Mouse (Mus musculus) neural tube, embryonic 13.5 days (tissue): ENCODE measurements at regions not wholly inside any gene's neighbourhood (a gene's known extent, or its start where the extent isn't known, plus 50 kb on each side); places are given as distances from the start of the nearest gene placed in this dataset.

ENCODE experiments used
- ATAC-seq: fragments of 200-750 bp; cut with Nextera tagmentation; 2 replicates; pipeline ENCODE4 v1.8.0; 2017; ENCODE audit warnings: low read depth, mild to moderate bottlenecking, moderate TSS enrichment, moderate library complexity
- H3K27ac ChIP-seq: fragments of 300-500 bp; sonication (generic); replicated peaks from 2 replicates; pipeline ENCODE4 v1.5.1; 2015; ENCODE audit warnings: moderate library complexity, mild to moderate bottlenecking, inconsistent platforms
- H3K27me3 ChIP-seq: fragments of 300-500 bp; sonication (generic); 2 replicates; pipeline ENCODE4 v1.6.1; 2015; ENCODE audit warnings: mild to moderate bottlenecking, inconsistent platforms
- H3K36me3 ChIP-seq: fragments of 300-500 bp; sonication (generic); 2 replicates; pipeline ENCODE4 v1.6.1; 2015; ENCODE audit warnings: mild to moderate bottlenecking, inconsistent platforms
- H3K4me1 ChIP-seq: fragments of 300-500 bp; sonication (generic); replicated peaks from 2 replicates; pipeline ENCODE4 v1.6.1; 2015; ENCODE audit warnings: inconsistent platforms
- H3K4me2 ChIP-seq: fragments of 300-500 bp; sonication (generic); 2 replicates; pipeline ENCODE4 v1.6.1; 2015; ENCODE audit warnings: inconsistent platforms, mild to moderate bottlenecking, moderate library complexity
- H3K4me3 ChIP-seq: fragments of 300-500 bp; sonication (generic); 2 replicates; pipeline ENCODE4 v1.5.1; 2015; ENCODE audit warnings: mild to moderate bottlenecking, inconsistent platforms
- H3K9ac ChIP-seq: fragments of 300-500 bp; sonication (generic); 2 replicates; pipeline ENCODE4 v1.6.1; 2015; ENCODE audit warnings: moderate library complexity, mild to moderate bottlenecking, inconsistent platforms
- H3K9me3 ChIP-seq: fragments of 300-500 bp; sonication (generic); 2 replicates; pipeline ENCODE4 v1.6.1; 2016; ENCODE audit warnings: inconsistent platforms
- WGBS: fragments of 180-500 bp; shearing (Covaris S2); methylation state at CpG from one replicate; pipeline ENCODE4 v1.1.7; 2015; 5-methylcytosine and 5-hydroxymethylcytosine counted together

DNA sequence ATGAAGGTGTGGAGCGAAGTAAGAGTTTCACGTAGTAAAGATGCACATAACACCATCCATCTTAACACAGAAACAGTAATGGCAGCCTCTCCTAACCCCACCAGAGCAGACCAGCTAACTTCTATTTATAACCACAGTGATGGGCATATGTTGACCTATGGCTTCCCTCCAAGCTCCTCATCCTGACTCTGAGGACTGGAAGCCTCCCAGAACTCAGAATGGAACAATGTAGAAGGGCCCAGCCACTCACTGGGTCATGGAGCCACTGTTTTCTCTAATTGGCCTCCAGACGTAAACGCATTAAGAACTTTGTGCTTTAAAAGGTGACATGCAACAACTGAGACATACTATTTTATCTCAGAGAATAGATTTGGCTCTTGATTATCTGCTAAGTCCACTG, 77.0 kb downstream of the Irs2 start:
- H3K9ac ChIP-seq: no peak overlapping the region
- no peak overlapping the region for H3K27ac ChIP-seq
- WGBS: 92% methylated on average over 4 of the region's 4 CpGs
- H3K9me3 ChIP-seq: no peaks in the 10 kb centered on the region
- peaks cover 23% of the 10 kb centered on the region for H3K4me1 ChIP-seq
- ATAC-seq: no peak
- H3K4me2 ChIP-seq: no peak overlapping the region
- peaks cover 24% of the 10 kb centered on the region for H3K27me3 ChIP-seq
- H3K36me3 ChIP-seq: no peaks in the 10 kb centered on the region
- H3K4me3 ChIP-seq: no peak overlapping the region

- no peak; the same call in 1 of the 2 replicates for ATAC-seq
Observed at GRCm38 (mm10) chr8:10928836-10929235, 79.4 kb downstream of the Irs2 start.

GRCm38 (mm10) chr8:10928342-10928794, 79.9 kb downstream of the Irs2 start:
- Histone ChIP-seq H3K4me2 (no peak overlapping the region), H3K27ac (peak overlapping the region; percentile 24), H3K27me3 (peaks cover 16% of the 10 kb centered on the region), H3K4me1 (peaks cover 52% of the 10 kb centered on the region), H3K9me3 (no peaks in the 10 kb centered on the region), H3K9ac (no peak overlapping the region), H3K4me3 (no peak overlapping the region), H3K36me3 (no peaks in the 10 kb centered on the region)
- 63% methylated on average over 17 of the region's 17 CpGs for WGBS
- ATAC-seq: peak; percentile 78

More at GRCm38 (mm10) chr8:10928836-10929235, 79.4 kb downstream of the Irs2 start:
- no peaks in the 10 kb centered on the region for H3K36me3 ChIP-seq
- peak overlapping the region; percentile 24 for H3K27ac ChIP-seq
- H3K9me3 ChIP-seq: no peaks in the 10 kb centered on the region
- WGBS: 80% methylated on average over 3 of the region's 3 CpGs
- H3K4me1 ChIP-seq: peaks cover 47% of the 10 kb centered on the region
- no peak overlapping the region for H3K9ac ChIP-seq
- H3K4me2 ChIP-seq: no peak overlapping the region
- peaks cover 16% of the 10 kb centered on the region for H3K27me3 ChIP-seq
- no peak overlapping the region for H3K4me3 ChIP-seq

DNA sequence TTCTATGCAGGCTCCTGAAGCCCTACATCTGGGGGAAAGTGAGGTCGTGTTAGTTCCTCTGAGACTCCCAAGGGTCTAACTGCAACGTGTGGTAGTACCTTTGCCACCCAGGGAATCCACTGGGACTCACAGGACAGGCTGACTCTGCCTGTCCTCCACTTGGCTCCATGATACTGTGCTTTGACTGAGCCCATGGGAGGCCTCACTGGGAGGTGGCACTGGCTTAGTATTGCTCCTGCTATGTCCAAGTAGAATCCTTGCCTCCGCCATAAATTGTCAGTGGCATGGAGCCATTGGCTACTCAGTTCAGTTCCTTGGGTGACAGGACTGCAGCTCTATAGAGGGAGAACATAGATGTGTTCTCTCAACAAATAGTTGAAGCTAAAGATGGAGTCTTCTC, 81.1 kb downstream of the Irs2 start:
- H3K4me3 ChIP-seq: no peak overlapping the region
- H3K27ac ChIP-seq: no peak overlapping the region
- 67% methylated on average over 3 of the region's 3 CpGs for WGBS
- no peak for ATAC-seq
- peaks cover 64% of the 10 kb centered on the region for H3K4me1 ChIP-seq
- H3K36me3 ChIP-seq: no peaks in the 10 kb centered on the region
- no peaks in the 10 kb centered on the region for H3K9me3 ChIP-seq
- H3K9ac ChIP-seq: no peak overlapping the region
- no peak overlapping the region for H3K4me2 ChIP-seq
- peaks cover 16% of the 10 kb centered on the region for H3K27me3 ChIP-seq

DNA sequence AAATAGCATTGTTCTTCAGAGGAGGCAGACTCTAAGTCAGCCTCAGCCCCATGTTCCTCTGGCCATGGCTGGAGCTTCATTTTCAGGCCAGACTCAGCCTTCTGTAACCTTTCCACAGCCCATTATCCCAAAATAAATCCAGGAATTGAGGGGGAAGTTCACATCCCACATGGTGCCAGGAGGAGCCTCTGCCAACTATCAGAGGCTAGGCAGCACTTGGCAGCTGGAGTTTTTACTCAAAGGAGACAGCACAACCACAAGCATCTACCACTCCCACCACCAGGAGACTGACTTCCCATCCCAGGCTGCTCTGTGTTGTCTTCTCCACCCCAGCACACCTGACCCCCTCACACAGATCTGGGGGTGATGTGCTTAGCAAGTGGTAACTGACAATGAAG, 81.7 kb downstream of the Irs2 start:
- H3K4me2 ChIP-seq: no peak overlapping the region
- H3K9me3 ChIP-seq: no peaks in the 10 kb centered on the region
- no peak overlapping the region for H3K9ac ChIP-seq
- peaks cover 71% of the 10 kb centered on the region for H3K4me1 ChIP-seq
- peaks cover 16% of the 10 kb centered on the region for H3K27me3 ChIP-seq
- ATAC-seq: no peak
- no peak overlapping the region for H3K27ac ChIP-seq
- no peak overlapping the region for H3K4me3 ChIP-seq
- H3K36me3 ChIP-seq: no peaks in the 10 kb centered on the region

DNA sequence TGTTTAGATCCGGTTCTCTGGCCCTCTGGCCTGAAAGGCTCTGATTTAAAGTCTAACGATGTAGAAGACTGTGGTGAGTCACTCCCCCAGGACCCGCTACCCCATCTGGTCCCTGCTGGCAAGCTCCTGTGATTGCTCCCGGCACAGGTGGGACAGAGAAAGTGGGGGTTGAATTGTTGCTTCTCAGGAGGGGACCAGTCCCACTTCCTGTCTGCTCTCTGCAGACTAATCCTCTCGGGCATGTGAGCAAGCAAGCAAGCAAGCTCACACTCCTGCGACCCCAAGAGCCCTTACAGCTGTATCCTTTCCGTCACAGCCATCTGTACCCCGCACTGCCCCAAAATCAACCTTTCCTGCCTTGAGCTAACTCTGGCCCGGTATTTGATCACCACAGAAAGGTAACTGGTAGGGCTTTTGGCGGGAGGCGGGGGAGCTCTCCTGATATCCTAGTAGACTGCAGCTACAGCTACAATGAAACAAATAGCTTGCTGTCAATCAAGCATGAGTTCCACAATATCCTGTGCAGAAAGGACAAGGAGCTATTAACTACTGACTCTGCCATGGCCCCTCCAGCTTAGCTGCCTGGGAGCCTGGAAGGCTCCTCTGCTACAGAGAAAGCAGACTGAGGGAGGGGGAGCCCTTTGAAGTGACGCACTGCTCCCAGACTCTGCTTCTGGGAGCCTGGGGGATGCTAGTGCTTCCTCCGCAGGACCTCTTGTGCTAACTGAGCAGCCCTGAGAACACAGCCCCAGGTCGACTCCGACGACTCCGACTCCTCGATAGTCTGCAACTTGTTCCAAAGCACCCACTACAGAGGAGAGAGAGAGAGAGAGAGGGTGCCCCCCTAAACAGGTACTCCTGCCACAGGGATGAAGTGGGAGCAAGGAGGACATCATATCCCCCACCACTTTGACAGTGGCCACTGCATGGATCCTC, 82.4 kb downstream of the Irs2 start:
- ATAC-seq: no peak

DNA sequence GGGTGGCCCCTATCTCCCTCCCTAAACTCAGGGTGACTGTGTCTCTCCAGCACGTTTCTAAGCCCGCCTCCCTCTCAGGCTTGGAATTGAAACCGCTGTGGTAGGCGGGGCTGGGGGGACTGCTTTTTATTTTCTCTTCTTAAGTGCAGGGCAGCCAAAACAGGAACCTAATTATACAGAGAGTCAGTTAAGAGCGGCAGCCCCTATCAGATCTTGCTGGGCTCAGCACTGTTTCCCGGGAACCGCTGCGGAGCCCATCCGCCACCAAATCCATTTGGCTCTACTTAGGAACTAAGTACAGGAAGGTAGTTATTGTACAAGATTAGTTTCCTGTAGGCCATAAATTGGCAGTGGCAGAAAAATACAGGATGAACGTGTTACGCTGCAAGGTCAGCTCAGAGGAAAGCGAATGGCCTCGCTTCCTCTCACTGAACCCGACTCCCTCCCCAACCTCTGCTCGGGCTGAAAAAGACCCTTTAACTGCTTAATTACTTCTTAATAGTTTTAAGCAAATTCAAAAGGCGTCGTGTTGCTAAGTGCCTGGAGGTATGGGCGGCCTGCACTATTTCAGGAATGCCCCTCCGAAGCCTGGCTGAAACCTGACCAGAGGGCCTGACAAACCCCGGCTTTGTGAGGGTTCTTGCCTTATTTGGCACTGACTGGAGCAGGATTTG, 83.6 kb downstream of the Irs2 start:
- peak; percentile 36 for ATAC-seq
- WGBS: under 1% methylated on average over 20 of the region's 20 CpGs

More for the DNA sequence above, 82.4 kb downstream of the Irs2 start:
- Histone ChIP-seq H3K9me3 (no peaks in the 10 kb centered on the region), H3K4me1 (peaks cover 77% of the 10 kb centered on the region), H3K9ac (peak overlapping the region; percentile 41), H3K27ac (peak overlapping the region; percentile 76), H3K4me2 (peak overlapping the region; percentile 39), H3K4me3 (no peak overlapping the region), H3K36me3 (no peaks in the 10 kb centered on the region), H3K27me3 (peaks cover 16% of the 10 kb centered on the region)
- 5% methylated on average over 18 of the region's 18 CpGs for WGBS

DNA sequence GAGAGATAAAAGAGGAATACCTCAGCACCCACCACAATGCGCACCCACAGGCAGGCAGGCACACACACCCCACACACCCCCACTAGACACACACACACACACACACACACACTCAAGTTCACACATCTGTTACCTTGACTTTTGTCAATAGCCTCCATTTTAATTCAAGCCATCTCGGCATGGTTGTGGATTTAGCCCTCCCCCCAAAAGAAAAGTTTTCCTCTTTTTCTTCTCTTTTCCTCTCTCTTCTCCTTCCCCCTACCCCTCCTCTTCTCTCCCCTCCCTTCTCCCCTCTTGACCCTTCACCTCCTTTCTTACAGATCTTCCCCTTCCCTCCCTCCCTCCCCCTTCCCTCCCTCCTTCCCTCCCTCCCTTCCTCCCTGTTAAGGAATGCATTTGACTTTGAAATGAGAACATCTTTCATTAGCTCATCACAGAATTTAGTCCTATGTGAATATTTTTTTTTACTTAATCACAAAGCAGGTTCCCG, 84.2 kb downstream of the Irs2 start:
- 3% methylated on average over 3 of the region's 3 CpGs for WGBS
- Histone ChIP-seq H3K27ac (peak overlapping the region; percentile 76), H3K4me2 (peak overlapping the region; percentile 39), H3K4me3 (no peak overlapping the region), H3K36me3 (no peaks in the 10 kb centered on the region), H3K9me3 (no peaks in the 10 kb centered on the region), H3K9ac (0 out of 2 replicates have a peak overlapping the region, but pooled peaks have one; percentile 22), H3K27me3 (peaks cover 24% of the 10 kb centered on the region), H3K4me1 (peaks cover 78% of the 10 kb centered on the region)
- ATAC-seq: no peak

More for the DNA sequence above, 83.6 kb downstream of the Irs2 start:
- H3K4me1 ChIP-seq: peaks cover 78% of the 10 kb centered on the region
- H3K36me3 ChIP-seq: no peaks in the 10 kb centered on the region
- H3K4me2 ChIP-seq: peak overlapping the region; percentile 39
- no peak overlapping the region for H3K9ac ChIP-seq
- H3K4me3 ChIP-seq: no peak overlapping the region
- H3K27me3 ChIP-seq: peaks cover 24% of the 10 kb centered on the region
- H3K9me3 ChIP-seq: no peaks in the 10 kb centered on the region
- H3K27ac ChIP-seq: peak overlapping the region; percentile 76

- WGBS: 33% methylated on average over 19 of the region's 19 CpGs
- H3K27ac ChIP-seq: no peak overlapping the region
- no peak overlapping the region for H3K4me2 ChIP-seq
Observed at GRCm38 (mm10) chr8:10923071-10924000, 84.9 kb downstream of the Irs2 start.

GRCm38 (mm10) chr8:10922209-10923030, 85.8 kb downstream of the Irs2 start:
- Histone ChIP-seq H3K4me1 (peaks cover 63% of the 10 kb centered on the region), H3K9ac (no peak overlapping the region), H3K27me3 (peaks cover 27% of the 10 kb centered on the region), H3K4me2 (no peak overlapping the region), H3K4me3 (no peak overlapping the region), H3K9me3 (no peaks in the 10 kb centered on the region), H3K27ac (no peak overlapping the region), H3K36me3 (no peaks in the 10 kb centered on the region)
- 31% methylated on average over 12 of the region's 12 CpGs for WGBS
- no peak for ATAC-seq

More at GRCm38 (mm10) chr8:10923071-10924000, 84.9 kb downstream of the Irs2 start:
- peaks cover 71% of the 10 kb centered on the region for H3K4me1 ChIP-seq
- ATAC-seq: no peak
- H3K27me3 ChIP-seq: peaks cover 29% of the 10 kb centered on the region
- H3K9me3 ChIP-seq: no peaks in the 10 kb centered on the region
- H3K4me3 ChIP-seq: no peak overlapping the region
- H3K9ac ChIP-seq: 0 out of 2 replicates have a peak overlapping the region, but pooled peaks have one; percentile 22
- no peaks in the 10 kb centered on the region for H3K36me3 ChIP-seq
